Mouse (Mus musculus) kidney, adult 2 months (tissue): ENCODE measurements around the gene Eif3i.

Source experiments
- CTCF ChIP-seq: fragments of 200-500 bp; conservative IDR thresholded peaks from 2 replicates; pipeline ENCODE4 v1.5.1; 2011; ENCODE audit warnings: low read depth, mild to moderate bottlenecking, control low read depth, low read length, moderate library complexity, mixed read lengths; ENCODE audit not compliant: insufficient read depth, insufficient read length
- POLR2A ChIP-seq: fragments of 200-500 bp; IDR thresholded peaks from one replicate; pipeline ENCODE4 v1.6.1; 2011; ENCODE audit warnings: low read depth, low read length, control low read depth

DNA sequence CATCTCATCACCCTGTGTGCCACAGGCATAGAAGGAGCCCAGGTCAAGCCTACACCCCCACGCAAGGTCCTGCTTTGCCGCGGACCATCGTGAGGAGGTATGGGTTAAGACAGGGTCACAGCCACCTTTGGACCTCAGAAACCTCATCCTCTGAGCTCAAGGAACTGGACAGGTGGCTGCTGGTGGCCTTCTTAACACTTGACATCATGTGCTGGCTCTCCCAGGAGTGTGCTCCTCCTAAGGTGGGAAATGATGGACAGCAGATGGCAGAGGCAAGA is 27.4 kb downstream of the Eif3i start:
- TF ChIP-seq CTCF, result no peak
- no peak for TF ChIP-seq POLR2A
